Comparison of ENCODE assay signal across 12 mouse cellular contexts in the genomic region with DNA sequence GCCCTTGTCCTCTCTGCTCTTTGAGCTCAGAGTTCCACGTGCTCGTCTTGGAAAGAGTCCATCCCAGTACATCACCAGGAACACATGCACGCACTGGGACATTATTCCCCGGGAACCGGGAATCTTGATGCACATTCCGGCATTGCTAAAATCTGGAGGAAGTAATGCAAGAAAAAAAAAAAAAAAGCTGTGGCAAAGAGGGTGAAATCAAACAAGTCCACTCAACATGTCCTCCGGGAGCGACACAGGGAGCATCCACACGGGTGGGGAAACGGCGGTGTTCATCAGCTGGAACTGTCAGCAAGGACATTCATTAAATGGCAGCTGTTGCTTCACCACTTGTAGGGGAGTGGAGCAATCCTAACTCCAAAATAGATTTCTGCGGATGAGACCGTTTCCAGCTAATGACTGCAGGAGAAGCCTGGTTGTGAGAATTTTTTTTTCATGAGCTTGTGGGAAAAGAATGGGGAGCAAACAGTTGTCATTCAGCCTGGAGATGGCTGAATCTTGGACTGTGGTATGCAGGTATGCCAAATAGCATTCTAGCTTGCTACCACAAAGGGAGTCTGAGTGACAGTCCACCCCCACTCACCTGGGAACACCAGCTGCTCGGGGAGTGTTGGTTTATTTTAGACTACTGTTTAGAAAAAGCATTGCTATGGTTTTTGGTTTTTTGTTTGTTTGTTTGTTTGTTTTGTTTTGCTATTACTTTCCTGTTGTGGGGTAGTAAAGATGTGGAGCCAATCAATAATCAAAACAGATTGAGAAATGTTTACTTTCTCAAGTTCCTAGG. TPM values are rescaled to one million over a fixed set of nuclear protein-coding genes. Genes with fewer than 3 reads are reported as not detected.
DNase-seq lines count a peak whose midpoint lies in the region; ATAC-seq and TF ChIP-seq lines count a peak whose summit lies in the region.
"Had no signal": no experiment of that assay in that cellular context is flagged by ENCODE, and none has a peak within 500 bp of the region (broad histone marks: within the 10 kb centered on the region; RNA-seq: fewer than 3 reads in every experiment).

No protein-coding gene starts in this region.

- peak overlapping the region; percentile 21 for H3K4me2 ChIP-seq in intestine, postnatal 0 days (replicated peaks; ENCODE audit: low read depth)
- H3K4me2 ChIP-seq: embryonic facial prominence, embryonic 12.5 days; hindbrain, embryonic 12.5 days; midbrain, embryonic 13.5 days had no signal

- 62% methylated on average over 14 of the region's 14 CpGs for WGBS in intestine, postnatal 0 days
- 71% methylated on average over 14 of the region's 14 CpGs for WGBS in small intestine, adult 2 months
- 91% methylated on average over 14 of the region's 14 CpGs for WGBS in midbrain, embryonic 10.5 days

- no peak for TF ChIP-seq POLR2A in small intestine, adult 2 months (IDR thresholded peaks at IDR 0.05; ENCODE audit: low read depth, low read length)

- no peaks in the 10 kb centered on the region for H3K36me3 ChIP-seq in intestine, postnatal 0 days (ENCODE audit: control insufficient read depth, insufficient read depth)
- no peaks in the 10 kb centered on the region for H3K36me3 ChIP-seq in small intestine, adult 2 months (ENCODE audit: control insufficient read depth, insufficient read depth, low read length)
- H3K36me3 ChIP-seq in midbrain, embryonic 10.5 days = no peaks in the 10 kb centered on the region
- H3K36me3 ChIP-seq: embryonic facial prominence, embryonic 12.5 days; hindbrain, embryonic 12.5 days; midbrain, embryonic 13.5 days had no signal

- no peak for TF ChIP-seq CTCF in left cerebral cortex, adult 2 months (IDR thresholded peaks at IDR 0.05)
- TF ChIP-seq CTCF in intestine, postnatal 0 days (IDR thresholded peaks at IDR 0.05; ENCODE audit: low read depth) = no peak
- TF ChIP-seq CTCF in small intestine, adult 2 months (IDR thresholded peaks at IDR 0.05; ENCODE audit: extremely low read depth, insufficient read length, insufficient replicate concordance, low read depth, low read length) = no peak

- no peak overlapping the region for H3K27ac ChIP-seq in left cerebral cortex, adult 2 months
- H3K27ac ChIP-seq in intestine, postnatal 0 days (ENCODE audit: low read depth, low read length) = no peak overlapping the region; the same call in 1 of the 2 replicates
- no peak overlapping the region; the same call in 1 of the 2 replicates for H3K27ac ChIP-seq in small intestine, adult 2 months (ENCODE audit: insufficient read depth, low read depth, low read length)
- no peak overlapping the region for H3K27ac ChIP-seq in midbrain, embryonic 10.5 days (replicated peaks)
- H3K27ac ChIP-seq: embryonic facial prominence, embryonic 12.5 days; hindbrain, embryonic 12.5 days; midbrain, embryonic 13.5 days had no signal

- intact Hi-C loops in left cerebral cortex, adult 2 months (cut with DNase I) = no loop called here

- H3K27me3 ChIP-seq in intestine, postnatal 0 days (replicated peaks; ENCODE audit: control insufficient read depth, insufficient read depth, low read length) = no peaks in the 10 kb centered on the region
- H3K27me3 ChIP-seq in small intestine, adult 2 months (ENCODE audit: control insufficient read depth, insufficient read depth, low read length) = no peaks in the 10 kb centered on the region
- no peaks in the 10 kb centered on the region for H3K27me3 ChIP-seq in midbrain, embryonic 10.5 days (ENCODE audit: low read depth, poor library complexity, severe bottlenecking)
- H3K27me3 ChIP-seq: embryonic facial prominence, embryonic 12.5 days; hindbrain, embryonic 12.5 days; midbrain, embryonic 13.5 days had no signal

- no peaks in the 10 kb centered on the region for H3K4me1 ChIP-seq in intestine, postnatal 0 days (replicated peaks; ENCODE audit: control insufficient read depth, insufficient read depth, low read length)
- H3K4me1 ChIP-seq in small intestine, adult 2 months (ENCODE audit: control insufficient read depth, insufficient read depth, insufficient read length, low read length) = peaks cover 2% of the 10 kb centered on the region; the same call in 1 of the 2 replicates
- peaks cover 7% of the 10 kb centered on the region for H3K4me1 ChIP-seq in midbrain, embryonic 10.5 days
- H3K4me1 ChIP-seq: embryonic facial prominence, embryonic 12.5 days; midbrain, embryonic 13.5 days had no signal

- no peak overlapping the region for H3K9ac ChIP-seq in intestine, postnatal 0 days (ENCODE audit: low read depth, low read length)
- H3K9ac ChIP-seq: embryonic facial prominence, embryonic 12.5 days; hindbrain, embryonic 12.5 days; midbrain, embryonic 13.5 days had no signal

- no peaks in the 10 kb centered on the region for H3K9me3 ChIP-seq in intestine, postnatal 0 days (ENCODE audit: control insufficient read depth)
- H3K9me3 ChIP-seq in midbrain, embryonic 10.5 days (replicated peaks) = no peaks in the 10 kb centered on the region
- H3K9me3 ChIP-seq: embryonic facial prominence, embryonic 12.5 days; hindbrain, embryonic 12.5 days; midbrain, embryonic 13.5 days had no signal

- DNase-seq in left cerebral cortex, adult 2 months (ENCODE audit: extremely low spot score in 1 of 2, low spot score in 2 of 2) = no peak
- DNase-seq in left cerebral cortex, adult 9 months (ENCODE audit: low spot score in 2 of 2) = no peak
- peak; percentile 31 for DNase-seq in gastrocnemius, postnatal 10 days
- DNase-seq in midbrain, embryonic 10.5 days (ENCODE audit: low spot score) = no peak
- no peak for DNase-seq in ovary, postnatal 36 days (ENCODE audit: low spot score)
- no peak for DNase-seq in frontal cortex, postnatal 10 days (ENCODE audit: low spot score in 2 of 2)
- DNase-seq: thymus, postnatal 36 days had no signal

- 0 out of 2 replicates have a peak overlapping the region, but pooled peaks have one; percentile 6 for H3K4me3 ChIP-seq in left cerebral cortex, adult 2 months
- H3K4me3 ChIP-seq in intestine, postnatal 0 days (ENCODE audit: low read depth, low read length) = no peak overlapping the region
- H3K4me3 ChIP-seq in small intestine, adult 2 months (ENCODE audit: low read depth, low read length) = peak overlapping the region; percentile 26; the same call in 1 of the 2 replicates
- H3K4me3 ChIP-seq in midbrain, embryonic 10.5 days = no peak overlapping the region
- H3K4me3 ChIP-seq: embryonic facial prominence, embryonic 12.5 days; hindbrain, embryonic 12.5 days; midbrain, embryonic 13.5 days had no signal

- ATAC-seq in intestine, postnatal 0 days = no peak
- ATAC-seq: midbrain, embryonic 13.5 days had no signal

RNA-seq across cellular contexts. Expression of a gene that starts 46.9 kb away (rescaled TPM):
- total RNA-seq in left cerebral cortex, adult 2 months (2021) = 10 to 100 TPM; 16.2 to 16.4 TPM
- 10 to 100 TPM; 69.5 to 75.8 TPM for total RNA-seq in gastrocnemius, postnatal 10 days (2021)
- 5.3 and 6.7 TPM in 2 replicates for polyA plus RNA-seq in intestine, postnatal 0 days (2015; fragmentation: Nextera tagmentation; extraction: Ambion mirVana)
- 1.3 and 1.7 TPM in 2 replicates for polyA plus RNA-seq in small intestine, adult 2 months (2012; rRNA removed)
- polyA plus RNA-seq in midbrain, embryonic 10.5 days (2016; fragmentation: Nextera tagmentation; extraction: Ambion mirVana) = 8.3 and 10.4 TPM in 2 replicates

Comparison
In these comparisons a context has a peak if more than half of its experiments do, and no peak if none do; other contexts are left out.
1. H3K4me3 ChIP-seq: peak in left cerebral cortex, adult 2 months (single experiment) and small intestine, adult 2 months (single experiment); none in intestine, postnatal 0 days (single experiment) and midbrain, embryonic 10.5 days (single experiment).